Mouse (Mus musculus) Muller cell, postnatal 12 days (primary cell): ENCODE data around the gene Map4k5.

ENCODE experiments used
- DNase-seq: peaks from one replicate; pipeline ENCODE4 v3.0.0-alpha.2; 2015; ENCODE audit errors: inconsistent ontology term

Map4k5 gene

DNA sequence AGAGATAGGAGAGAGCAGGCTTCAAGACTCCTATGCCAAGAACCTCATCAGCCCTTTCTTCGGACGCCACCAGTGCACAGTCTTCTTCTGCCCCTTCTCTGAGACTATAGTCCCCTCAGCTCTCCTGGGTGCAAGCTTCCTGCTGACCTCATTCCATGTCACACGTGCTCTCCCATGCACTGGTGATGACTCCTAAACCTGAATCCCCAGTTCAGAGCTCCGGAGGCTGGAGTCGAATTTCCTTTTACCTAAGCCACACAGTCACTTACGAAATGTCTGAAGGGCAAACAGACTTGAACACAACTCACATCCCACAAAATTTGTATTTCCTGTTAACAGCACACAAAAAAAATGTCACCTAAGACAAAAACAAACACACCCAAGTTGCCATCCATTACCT lies 5.2 kb downstream of the Map4k5 start:
- no peak for DNase-seq

GRCm38 (mm10) chr12:69885170-69885923 lies 7.7 kb downstream of the Map4k5 start:
- peak; percentile 31 for DNase-seq

DNA sequence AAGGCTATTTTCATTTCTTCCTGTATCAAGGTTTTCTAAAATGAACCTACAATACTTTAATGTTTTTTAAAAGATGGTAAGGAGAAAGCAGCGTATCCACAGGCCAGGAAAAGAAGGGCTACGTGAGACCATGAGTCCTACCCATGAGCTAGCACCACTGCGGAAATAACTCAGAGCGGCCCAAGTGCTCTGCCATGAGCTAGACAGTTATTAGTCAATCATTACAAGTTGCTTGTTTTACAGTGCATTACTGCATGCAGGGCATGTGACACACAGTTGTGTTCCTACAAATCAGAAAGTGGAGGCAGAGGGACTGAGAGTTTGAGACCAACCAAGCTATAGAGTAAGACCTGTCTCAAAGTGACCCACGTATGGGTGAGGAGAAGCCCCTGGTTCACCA lies 8.9 kb downstream of the Map4k5 start:
- DNase-seq: no peak

DNA sequence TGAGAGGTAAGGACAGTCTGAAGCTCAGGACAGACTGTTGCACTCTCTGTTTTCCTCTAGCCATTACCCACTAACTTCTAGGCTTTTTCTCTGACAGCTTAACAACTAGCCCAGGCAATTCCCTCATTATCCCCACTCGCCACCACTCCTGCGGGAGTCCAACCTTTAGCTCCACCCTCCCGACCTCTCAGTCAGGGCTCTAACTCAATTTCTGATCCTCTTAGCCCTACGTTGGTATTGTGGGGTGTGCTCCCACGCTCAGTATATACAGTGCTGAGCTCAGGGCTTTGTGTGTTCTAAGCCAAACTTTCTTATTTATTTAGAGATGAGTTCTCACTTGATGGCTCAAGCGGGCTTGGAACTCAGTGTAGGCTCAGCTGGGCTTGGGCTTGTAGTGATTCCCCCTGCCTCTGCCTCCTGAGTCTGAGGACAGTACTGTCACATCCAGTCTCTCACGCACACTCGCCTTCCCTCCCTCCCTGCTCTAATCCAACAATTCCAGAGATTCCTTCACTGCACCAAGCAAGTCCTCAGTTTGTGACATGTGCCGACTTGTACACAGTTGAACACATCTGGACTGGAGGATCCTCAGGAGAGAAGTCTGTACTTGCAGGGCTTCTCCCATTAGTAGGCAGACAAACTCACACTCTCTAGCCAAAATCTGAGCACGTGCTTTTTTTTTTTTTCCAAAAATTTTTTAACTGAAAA lies 11.6 kb downstream of the Map4k5 start:
- DNase-seq: no peak

GRCm38 (mm10) chr12:69879739-69880138 lies 13.3 kb downstream of the Map4k5 start:
- DNase-seq: peak; percentile 47

DNA sequence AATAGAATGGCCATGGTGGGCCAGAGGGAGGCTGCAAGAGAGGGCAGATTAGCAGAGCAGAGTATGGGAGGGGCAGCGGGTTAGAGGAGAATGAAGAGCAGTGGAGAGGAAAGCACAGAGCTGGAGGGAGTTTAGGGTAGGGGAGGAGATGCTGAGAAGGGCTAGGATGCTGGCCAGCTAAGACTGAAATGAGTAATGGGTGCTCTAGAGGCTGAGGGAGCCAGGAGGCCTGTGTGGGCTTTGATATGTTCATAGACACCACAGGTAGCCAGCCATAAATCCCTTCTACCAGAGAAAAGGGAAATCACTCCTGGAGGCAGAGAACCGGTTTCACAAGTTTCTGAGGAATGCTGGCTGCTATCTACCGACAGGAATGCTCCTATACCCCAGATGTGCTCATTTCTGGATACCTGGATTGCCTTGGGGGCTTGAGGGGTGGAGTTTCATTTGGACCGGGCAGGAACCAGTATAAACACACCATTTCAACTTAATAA lies 13.8 kb downstream of the Map4k5 start:
- DNase-seq: peak; percentile 36

DNA sequence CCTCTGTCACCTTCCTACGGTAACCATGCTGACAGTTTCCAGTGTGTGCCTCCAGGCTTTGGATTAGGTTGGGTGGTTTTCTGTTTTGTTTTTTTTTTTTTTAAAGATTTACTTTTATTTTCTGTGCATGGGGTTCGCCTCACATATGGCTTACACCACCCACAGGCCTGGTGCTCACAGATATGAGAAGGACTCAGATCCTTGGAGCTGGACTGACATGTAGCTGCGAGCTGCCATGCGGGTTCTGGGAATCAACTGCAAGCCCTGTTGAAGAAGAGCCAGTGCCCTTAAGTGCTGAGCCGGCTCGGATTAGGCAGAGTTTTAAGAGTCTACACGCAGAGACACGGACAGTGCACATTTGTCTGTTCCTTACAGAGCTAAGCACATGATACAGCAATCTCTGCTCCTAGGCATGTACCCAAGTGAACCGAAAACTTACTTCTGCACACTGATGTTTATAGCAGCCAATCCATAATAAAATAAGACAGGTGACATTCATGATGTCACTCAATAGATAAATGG lies 15.1 kb downstream of the Map4k5 start:
- DNase-seq: no peak

DNA sequence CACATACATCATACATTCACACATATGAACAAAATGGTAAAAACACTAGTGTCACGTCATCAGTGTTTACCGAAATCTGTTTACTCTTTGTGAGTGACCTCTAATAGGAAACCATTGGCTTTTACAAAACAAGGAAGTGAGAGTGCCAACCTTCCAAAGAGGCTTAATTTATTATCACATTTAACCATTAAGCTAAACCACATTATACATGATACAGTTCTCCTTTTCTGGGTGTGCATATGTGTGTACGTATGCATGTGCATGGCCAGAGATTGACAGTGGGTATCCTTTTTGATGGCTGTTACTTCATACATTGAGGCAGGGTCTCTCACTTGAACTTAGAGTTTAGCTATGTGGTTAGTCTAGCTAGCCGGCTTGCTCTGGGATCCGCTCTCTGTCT lies 21.4 kb downstream of the Map4k5 start:
- no peak for DNase-seq

- no peak for DNase-seq
Observed at GRCm38 (mm10) chr12:69867338-69867737, 25.7 kb downstream of the Map4k5 start.

- DNase-seq: peak; percentile 44
Observed at GRCm38 (mm10) chr12:69864164-69864692, 28.8 kb downstream of the Map4k5 start.

GRCm38 (mm10) chr12:69863505-69863904 lies 29.5 kb downstream of the Map4k5 start:
- no peak for DNase-seq

- no peak for DNase-seq
Observed at GRCm38 (mm10) chr12:69858847-69859246, 34.2 kb downstream of the Map4k5 start.

DNA sequence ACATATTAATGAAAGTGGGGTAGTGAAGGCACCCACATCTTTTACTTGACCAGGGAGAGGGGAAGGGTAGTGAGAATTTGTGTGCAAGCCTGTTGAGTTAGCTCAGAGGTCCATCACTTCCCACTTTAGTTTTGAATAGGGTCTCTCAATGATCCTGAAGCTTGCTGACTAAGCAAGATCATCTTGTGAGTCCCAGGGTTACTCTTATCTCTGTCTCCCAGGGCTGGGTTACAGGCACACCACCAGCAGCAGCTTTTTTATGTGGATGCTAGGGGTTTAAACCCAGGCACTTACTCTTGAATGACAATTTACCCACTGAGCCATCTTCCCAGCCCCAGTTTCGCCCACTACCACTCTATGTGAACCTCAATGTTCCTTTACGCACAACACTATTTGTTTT lies 35.4 kb downstream of the Map4k5 start:
- no peak for DNase-seq

DNA sequence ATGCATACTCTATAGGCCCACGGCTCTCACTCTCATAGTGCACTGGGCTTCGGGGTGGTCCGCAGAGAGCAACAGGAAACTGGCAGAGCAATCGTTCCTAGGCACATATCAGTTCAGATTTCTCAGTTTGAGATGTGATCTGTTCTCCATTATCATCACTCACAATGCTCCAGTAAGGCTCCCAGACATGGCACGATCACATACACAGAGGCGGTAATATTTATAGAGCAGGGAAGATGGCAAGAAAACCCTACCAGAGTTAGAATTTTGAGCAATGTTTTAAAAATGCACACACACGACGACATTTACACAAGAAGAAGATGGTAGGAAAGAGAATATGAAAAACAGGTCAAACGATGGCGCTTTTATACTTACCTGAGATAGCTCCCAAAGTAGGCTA lies 36.6 kb downstream of the Map4k5 start:
- DNase-seq: no peak

DNA sequence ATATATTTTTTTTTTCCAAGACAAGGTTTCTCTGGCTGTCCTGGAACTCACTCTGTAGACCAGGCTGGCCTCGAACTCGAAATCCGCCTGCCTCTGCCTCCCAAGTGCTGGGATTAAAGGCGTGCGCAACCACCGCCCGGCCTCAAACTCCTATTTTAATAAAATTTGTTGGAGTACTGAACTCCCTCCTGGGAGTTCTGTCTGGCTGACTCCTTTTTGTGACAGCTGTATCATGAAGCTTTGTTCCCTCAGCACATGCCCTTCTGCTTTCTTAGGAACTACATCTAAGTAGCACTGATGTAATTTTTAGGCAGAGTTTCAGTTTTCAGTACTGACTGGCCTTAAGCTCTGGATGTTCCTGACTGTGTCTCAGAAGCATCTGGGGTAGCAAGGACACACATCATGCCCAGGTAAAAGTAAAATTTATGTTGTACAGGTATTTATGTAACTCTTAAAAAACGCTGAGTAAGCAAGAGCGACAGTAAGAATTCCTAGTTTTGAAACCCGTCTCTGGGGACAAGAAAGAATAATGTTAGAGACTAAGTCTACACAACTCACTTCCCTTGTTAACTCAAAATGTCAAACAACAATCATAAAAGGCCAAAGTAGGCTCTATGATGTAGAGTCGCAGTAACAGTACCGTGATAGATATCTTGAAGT lies 37.2 kb downstream of the Map4k5 start:
- no peak for DNase-seq

DNA sequence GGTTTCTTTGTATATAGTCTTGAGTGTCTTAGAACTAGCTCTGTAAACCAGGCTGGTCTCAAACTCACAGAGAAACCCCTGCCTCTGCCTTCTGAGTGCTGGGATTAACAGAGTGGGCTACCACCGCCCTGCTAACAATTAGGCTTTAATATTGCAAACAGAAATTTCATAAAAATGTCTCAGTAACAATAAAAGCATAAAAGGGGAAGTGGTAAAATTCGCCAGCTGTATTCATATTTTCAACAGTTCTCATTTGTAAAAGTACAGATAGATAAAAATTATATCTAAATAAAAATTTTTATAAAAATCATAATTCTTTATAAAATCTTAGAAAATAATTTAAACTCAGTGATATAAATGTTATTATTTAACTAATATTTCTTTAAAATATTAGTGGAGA lies 39.1 kb downstream of the Map4k5 start:
- no peak for DNase-seq

DNA sequence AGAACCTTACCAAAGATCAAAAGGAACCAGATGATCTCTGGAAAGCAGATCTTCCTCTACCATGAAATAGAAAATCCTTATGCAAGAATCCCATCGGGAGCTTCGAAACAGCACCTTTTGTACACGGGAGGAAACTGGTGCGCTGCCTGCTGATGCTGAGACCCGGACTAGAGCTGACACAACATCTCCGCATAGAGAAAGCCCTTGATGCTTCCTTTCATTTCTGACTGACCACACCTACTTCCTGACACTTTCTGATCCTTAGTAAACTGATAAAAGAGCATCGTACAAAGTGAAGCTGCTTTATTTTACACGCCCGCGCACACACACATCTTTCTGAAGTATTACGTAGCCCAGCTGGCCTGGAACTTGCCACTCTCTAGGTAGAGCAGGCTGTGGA lies 39.6 kb downstream of the Map4k5 start:
- DNase-seq: no peak

- peak; percentile 37 for DNase-seq
Observed at GRCm38 (mm10) chr12:69852288-69852687, 40.7 kb downstream of the Map4k5 start.

- DNase-seq: no peak
Observed at GRCm38 (mm10) chr12:69848083-69848878, 44.7 kb downstream of the Map4k5 start.

GRCm38 (mm10) chr12:69846499-69846898 lies 46.5 kb downstream of the Map4k5 start:
- DNase-seq: no peak

DNA sequence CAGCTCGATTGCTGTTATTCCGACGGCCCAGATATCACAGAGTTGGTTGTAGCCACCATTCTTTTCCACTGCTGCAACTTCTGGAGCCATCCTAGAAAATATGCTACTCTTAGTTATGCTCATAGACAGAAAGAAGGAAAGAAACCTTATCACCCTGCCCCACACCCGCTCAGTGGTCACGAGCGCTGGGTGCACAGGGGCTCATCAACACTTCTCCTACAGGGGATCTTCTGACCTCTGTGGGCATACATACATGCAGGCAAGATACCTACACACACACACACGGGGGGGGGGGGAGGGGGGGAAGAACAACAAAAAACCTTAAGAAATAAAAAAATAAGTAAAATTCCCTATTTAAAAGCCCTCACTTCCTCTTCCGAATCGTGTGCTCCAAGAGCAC lies 47.3 kb downstream of the Map4k5 start:
- no peak for DNase-seq
